Mouse (Mus musculus) cortical plate, adult 2 months (tissue): ENCODE results near the gene Lrrc3c.

Experiments
- CTCF ChIP-seq: fragments of 200-500 bp; IDR thresholded peaks from 2 replicates; pipeline ENCODE4 v1.5.1; 2011; ENCODE audit warnings: mild to moderate bottlenecking, control low read depth, low read length; ENCODE audit not compliant: insufficient read depth; ENCODE audit errors: extremely low read depth
- POLR2A ChIP-seq: fragments of 200-500 bp; IDR thresholded peaks from 2 replicates; pipeline ENCODE4 v1.6.1; 2011; ENCODE audit warnings: mild to moderate bottlenecking, low read length, control low read depth; ENCODE audit not compliant: insufficient read depth; ENCODE audit errors: extremely low read depth

- no peak for TF ChIP-seq POLR2A
- no peak for TF ChIP-seq CTCF
Measured at GRCm38 (mm10) chr11:98628706-98629105, 30.6 kb downstream of the Lrrc3c start.
